Comparison of ENCODE assay signal across 20 mouse cellular contexts in the genomic region with DNA sequence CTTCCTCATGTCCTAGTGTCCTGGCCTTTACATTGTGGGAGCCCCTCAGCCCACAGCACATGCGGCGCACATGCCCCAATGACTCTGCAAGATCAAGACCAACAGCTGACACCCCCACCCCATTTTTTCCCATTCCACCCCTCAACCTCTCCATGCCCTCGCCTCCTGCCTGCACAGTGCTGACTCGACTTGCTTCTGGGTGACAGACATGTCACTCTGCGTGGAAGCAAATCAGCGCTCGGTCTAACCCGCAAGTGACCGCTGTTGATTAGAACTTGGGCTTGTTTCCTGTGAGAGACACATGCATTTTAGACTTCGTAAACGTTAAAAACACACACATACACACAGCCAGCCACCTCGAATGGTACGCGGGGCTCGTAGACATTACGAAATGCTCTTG. TPM values are rescaled to one million over a fixed set of nuclear protein-coding genes. Genes with fewer than 3 reads are reported as not detected.
DNase-seq lines count a peak whose midpoint lies in the region; ATAC-seq and TF ChIP-seq lines count a peak whose summit lies in the region.
"Had no signal": no experiment of that assay in that cellular context is flagged by ENCODE, and none has a peak within 500 bp of the region (broad histone marks: within the 10 kb centered on the region; RNA-seq: fewer than 3 reads in every experiment).

No protein-coding gene starts in this region.

- peak overlapping the region; percentile 50 for H3K4me2 ChIP-seq in hindbrain, embryonic 12.5 days (replicated peaks)
- no peak overlapping the region for H3K4me2 ChIP-seq in hindbrain, embryonic 11.5 days (replicated peaks; ENCODE audit: low read depth, low read length)
- peak overlapping the region; percentile 80 for H3K4me2 ChIP-seq in forebrain, embryonic 16.5 days (ENCODE audit: low read length)
- peak overlapping the region; percentile 61 for H3K4me2 ChIP-seq in midbrain, embryonic 15.5 days
- H3K4me2 ChIP-seq: heart, embryonic 12.5 days; limb, embryonic 12.5 days; liver, embryonic 15.5 days had no signal

- no peaks in the 10 kb centered on the region for H3K9me3 ChIP-seq in hindbrain, embryonic 12.5 days (replicated peaks)
- no peaks in the 10 kb centered on the region for H3K9me3 ChIP-seq in hindbrain, embryonic 11.5 days (ENCODE audit: control insufficient read depth, low read length)
- no peaks in the 10 kb centered on the region for H3K9me3 ChIP-seq in forebrain, embryonic 16.5 days (ENCODE audit: control insufficient read depth, low read length)
- no peaks in the 10 kb centered on the region for H3K9me3 ChIP-seq in midbrain, embryonic 15.5 days
- H3K9me3 ChIP-seq: heart, embryonic 12.5 days; limb, embryonic 12.5 days; liver, embryonic 15.5 days had no signal

- no peak for DNase-seq in hindbrain, embryonic 11.5 days (ENCODE audit: low spot score)
- no peak for DNase-seq in adrenal gland, postnatal 4 days (ENCODE audit: low spot score in 2 of 2)
- DNase-seq in gastrocnemius, adult 2 months = no peak
- no peak for DNase-seq in layer of hippocampus, postnatal 25 days (ENCODE audit: extremely low spot score in 1 of 2, low spot score in 1 of 2)
- DNase-seq: adrenal gland, postnatal 10 days; heart, postnatal 4 days; kidney, adult 11 months; kidney, postnatal 14 days; right cerebral cortex, postnatal 14 days; thymus, postnatal 36 days had no signal

- H3K4me1 ChIP-seq in hindbrain, embryonic 12.5 days = peaks cover 23% of the 10 kb centered on the region
- no peaks in the 10 kb centered on the region for H3K4me1 ChIP-seq in hindbrain, embryonic 11.5 days (replicated peaks; ENCODE audit: control insufficient read depth, insufficient read depth, low read length)
- no peaks in the 10 kb centered on the region for H3K4me1 ChIP-seq in cortical plate, adult 2 months (ENCODE audit: control insufficient read depth, insufficient read depth, low read length)
- H3K4me1 ChIP-seq in forebrain, embryonic 16.5 days (replicated peaks; ENCODE audit: control insufficient read depth, insufficient read depth, low read length) = peaks cover 25% of the 10 kb centered on the region
- peaks cover 42% of the 10 kb centered on the region for H3K4me1 ChIP-seq in midbrain, embryonic 15.5 days
- H3K4me1 ChIP-seq: liver, embryonic 15.5 days had no signal

- intact Hi-C loops in gastrocnemius, adult 2 months (cut with DNase I) = no loop called here

- H3K36me3 ChIP-seq in hindbrain, embryonic 12.5 days = no peaks in the 10 kb centered on the region
- H3K36me3 ChIP-seq in hindbrain, embryonic 11.5 days (ENCODE audit: control insufficient read depth, insufficient read depth, low read length) = no peaks in the 10 kb centered on the region
- H3K36me3 ChIP-seq in forebrain, embryonic 16.5 days (ENCODE audit: control insufficient read depth, insufficient read depth) = no peaks in the 10 kb centered on the region
- H3K36me3 ChIP-seq in midbrain, embryonic 15.5 days (replicated peaks) = no peaks in the 10 kb centered on the region
- H3K36me3 ChIP-seq: heart, embryonic 12.5 days; limb, embryonic 12.5 days; liver, embryonic 15.5 days had no signal

- TF ChIP-seq POLR2A in cortical plate, adult 2 months (IDR thresholded peaks at IDR 0.05; ENCODE audit: extremely low read depth, insufficient read depth, low read length) = no peak

- 87% methylated on average over 16 of the region's 16 CpGs for WGBS in hindbrain, embryonic 12.5 days
- WGBS in hindbrain, embryonic 11.5 days = 83% methylated on average over 16 of the region's 16 CpGs
- WGBS in forebrain, embryonic 16.5 days = 83% methylated on average over 16 of the region's 16 CpGs
- WGBS in midbrain, embryonic 15.5 days = 74% methylated on average over 16 of the region's 16 CpGs

- peak overlapping the region; percentile 44; the same call in 1 of the 2 replicates for H3K27ac ChIP-seq in hindbrain, embryonic 12.5 days
- no peak overlapping the region for H3K27ac ChIP-seq in hindbrain, embryonic 11.5 days (ENCODE audit: low read depth, low read length)
- peak overlapping the region; percentile 75; the same call in 1 of the 2 replicates for H3K27ac ChIP-seq in cortical plate, adult 2 months (ENCODE audit: insufficient read depth, low read length)
- H3K27ac ChIP-seq in forebrain, embryonic 16.5 days (ENCODE audit: low read length) = no peak overlapping the region
- H3K27ac ChIP-seq in midbrain, embryonic 15.5 days = peak overlapping the region; percentile 57; the same call in 1 of the 2 replicates
- H3K27ac ChIP-seq in gastrocnemius, adult 2 months = no peak overlapping the region
- H3K27ac ChIP-seq: limb, embryonic 12.5 days; liver, embryonic 15.5 days had no signal

- no peak overlapping the region for H3K9ac ChIP-seq in hindbrain, embryonic 12.5 days
- H3K9ac ChIP-seq in hindbrain, embryonic 11.5 days (ENCODE audit: low read depth, low read length) = no peak overlapping the region
- no peak overlapping the region for H3K9ac ChIP-seq in forebrain, embryonic 16.5 days (replicated peaks; ENCODE audit: low read depth, low read length)
- peak overlapping the region; percentile 83; the same call in 1 of the 2 replicates for H3K9ac ChIP-seq in midbrain, embryonic 15.5 days
- H3K9ac ChIP-seq: heart, embryonic 12.5 days; limb, embryonic 12.5 days; liver, embryonic 15.5 days had no signal

- no peak for TF ChIP-seq CTCF in cortical plate, adult 2 months (IDR thresholded peaks at IDR 0.05; ENCODE audit: extremely low read depth, insufficient read depth, low read length)
- no peak for TF ChIP-seq CTCF in gastrocnemius, adult 2 months (IDR thresholded peaks at IDR 0.05)

- H3K27me3 ChIP-seq in hindbrain, embryonic 12.5 days = peaks cover 16% of the 10 kb centered on the region
- H3K27me3 ChIP-seq in hindbrain, embryonic 11.5 days (ENCODE audit: control insufficient read depth, insufficient read depth, low read length) = 0 out of 2 replicates have a peak, but pooled peaks cover 2% of the 10 kb centered on the region
- H3K27me3 ChIP-seq in forebrain, embryonic 16.5 days (replicated peaks; ENCODE audit: control insufficient read depth, insufficient read depth, low read length) = no peaks in the 10 kb centered on the region
- no peaks in the 10 kb centered on the region; the same call in 1 of the 2 replicates for H3K27me3 ChIP-seq in midbrain, embryonic 15.5 days (replicated peaks)

- ATAC-seq in hindbrain, embryonic 12.5 days (ENCODE audit: low FRiP score) = no peak; the same call in 1 of the 2 replicates
- no peak for ATAC-seq in hindbrain, embryonic 11.5 days (ENCODE audit: low FRiP score)
- no peak for ATAC-seq in forebrain, embryonic 16.5 days
- no peak for ATAC-seq in midbrain, embryonic 15.5 days (replicated peaks)
- ATAC-seq: CD4-positive, CD25-positive, alpha-beta regulatory T cell, adult 4 months had no signal

- H3K4me3 ChIP-seq in hindbrain, embryonic 12.5 days = peak overlapping the region; percentile 55
- no peak overlapping the region for H3K4me3 ChIP-seq in hindbrain, embryonic 11.5 days (ENCODE audit: low read depth, low read length)
- peak overlapping the region; percentile 77 for H3K4me3 ChIP-seq in cortical plate, adult 2 months (ENCODE audit: insufficient read depth, low read length)
- H3K4me3 ChIP-seq in forebrain, embryonic 16.5 days (replicated peaks; ENCODE audit: low read length) = peak overlapping the region; percentile 73
- peak overlapping the region; percentile 64 for H3K4me3 ChIP-seq in midbrain, embryonic 15.5 days
- H3K4me3 ChIP-seq in gastrocnemius, adult 2 months = no peak overlapping the region
- H3K4me3 ChIP-seq: heart, embryonic 12.5 days; limb, embryonic 12.5 days; liver, embryonic 15.5 days had no signal

RNA-seq across cellular contexts. Expression of a gene that starts 2.1 kb away (rescaled TPM):
- 4.2 and 4.6 TPM in 2 replicates for polyA plus RNA-seq in hindbrain, embryonic 12.5 days (2016; fragmentation: Nextera tagmentation; extraction: Ambion mirVana)
- polyA plus RNA-seq in hindbrain, embryonic 11.5 days (2014; fragmentation: Nextera tagmentation; extraction: Ambion mirVana) = 1.8 and 2.4 TPM in 2 replicates
- 28.2 and 28.4 TPM in 2 replicates for polyA plus RNA-seq in cortical plate, adult 2 months (2012; rRNA removed)
- polyA plus RNA-seq in forebrain, embryonic 16.5 days (2015; fragmentation: Nextera tagmentation; extraction: Ambion mirVana) = 6.9 and 7.1 TPM in 2 replicates
- 14.4 and 15.3 TPM in 2 replicates for polyA plus RNA-seq in midbrain, embryonic 15.5 days (2015; fragmentation: Nextera tagmentation; extraction: Ambion mirVana)
- under 1 TPM; 0.65 to 0.78 TPM for total RNA-seq in adrenal gland, postnatal 4 days (2021)
- not detected for total RNA-seq in gastrocnemius, adult 2 months (2021)
- 10 to 100 TPM; 35.5 to 40.7 TPM for total RNA-seq in layer of hippocampus, postnatal 25 days (2021)
- total RNA-seq: heart, postnatal 4 days; MEL had no signal
- polyA plus RNA-seq: CD4-positive, CD25-positive, alpha-beta regulatory T cell, adult 4 months; gonadal fat pad, adult 2 months; heart, embryonic 12.5 days; limb, embryonic 12.5 days; liver, embryonic 15.5 days had no signal

RNA-seq across cellular contexts. Expression of a gene that starts 56.2 kb away (rescaled TPM):
- polyA plus RNA-seq in hindbrain, embryonic 12.5 days (2016; fragmentation: Nextera tagmentation; extraction: Ambion mirVana) = 87.8 and 99.9 TPM in 2 replicates
- 128 and 135 TPM in 2 replicates for polyA plus RNA-seq in hindbrain, embryonic 11.5 days (2014; fragmentation: Nextera tagmentation; extraction: Ambion mirVana)
- polyA plus RNA-seq in cortical plate, adult 2 months (2012; rRNA removed) = 43.9 and 44.4 TPM in 2 replicates
- 113 and 114 TPM in 2 replicates for polyA plus RNA-seq in forebrain, embryonic 16.5 days (2015; fragmentation: Nextera tagmentation; extraction: Ambion mirVana)
- 100 and 106 TPM in 2 replicates for polyA plus RNA-seq in midbrain, embryonic 15.5 days (2015; fragmentation: Nextera tagmentation; extraction: Ambion mirVana)
- 10 to 100 TPM; 32.1 to 32.8 TPM for total RNA-seq in adrenal gland, postnatal 4 days (2021)
- 10 to 100 TPM; 11.7 to 16.0 TPM for total RNA-seq in gastrocnemius, adult 2 months (2021)
- total RNA-seq in layer of hippocampus, postnatal 25 days (2021) = 10 to 100 TPM; 22.8 to 26.0 TPM

Comparison
In these comparisons a context has a peak if more than half of its experiments do, and no peak if none do; other contexts are left out.
1. H3K27ac ChIP-seq: peak in hindbrain, embryonic 12.5 days (single experiment), cortical plate, adult 2 months (single experiment) and midbrain, embryonic 15.5 days (single experiment); none in hindbrain, embryonic 11.5 days (single experiment), forebrain, embryonic 16.5 days (single experiment) and gastrocnemius, adult 2 months (single experiment).
2. H3K4me3 ChIP-seq: peak in hindbrain, embryonic 12.5 days (single experiment), cortical plate, adult 2 months (single experiment), forebrain, embryonic 16.5 days (single experiment) and midbrain, embryonic 15.5 days (single experiment); none in hindbrain, embryonic 11.5 days (single experiment) and gastrocnemius, adult 2 months (single experiment).